Mouse (Mus musculus) limb, embryonic 10.5 days (tissue): ENCODE measurements at regions not wholly inside any gene's neighbourhood (a gene's known extent, or its start where the extent isn't known, plus 50 kb on each side); places are given as distances from the start of the nearest gene placed in this dataset.

Source experiments
- DNase-seq: peaks from one replicate; pipeline ENCODE4 v3.0.0-alpha.2; 2017; ENCODE audit warnings: low spot score
- H3K27ac ChIP-seq: fragments of 300-500 bp; sonication (generic); 2 replicates; pipeline ENCODE4 v1.5.1; 2016; ENCODE audit warnings: mild to moderate bottlenecking
- H3K27me3 ChIP-seq: fragments of 300-500 bp; sonication (generic); 2 replicates; pipeline ENCODE4 v1.6.1; 2016; ENCODE audit warnings: low read depth, mild to moderate bottlenecking; ENCODE audit not compliant: poor library complexity, severe bottlenecking
- H3K36me3 ChIP-seq: fragments of 300-500 bp; sonication (generic); 2 replicates; pipeline ENCODE4 v1.6.1; 2016; ENCODE audit warnings: mild to moderate bottlenecking, moderate library complexity
- H3K4me1 ChIP-seq: fragments of 300-500 bp; sonication (generic); 2 replicates; pipeline ENCODE4 v1.6.1; 2016
- H3K4me3 ChIP-seq: fragments of 300-500 bp; sonication (generic); 2 replicates; pipeline ENCODE4 v1.5.1; 2016; ENCODE audit warnings: mild to moderate bottlenecking, moderate library complexity
- H3K9me3 ChIP-seq: fragments of 300-500 bp; sonication (generic); replicated peaks from 2 replicates; pipeline ENCODE4 v1.6.1; 2016; ENCODE audit warnings: mild to moderate bottlenecking
- WGBS: fragments of 180-500 bp; shearing (Covaris S2); methylation state at CpG from one replicate; pipeline ENCODE4 v1.1.7; 2016; 5-methylcytosine and 5-hydroxymethylcytosine counted together

DNA sequence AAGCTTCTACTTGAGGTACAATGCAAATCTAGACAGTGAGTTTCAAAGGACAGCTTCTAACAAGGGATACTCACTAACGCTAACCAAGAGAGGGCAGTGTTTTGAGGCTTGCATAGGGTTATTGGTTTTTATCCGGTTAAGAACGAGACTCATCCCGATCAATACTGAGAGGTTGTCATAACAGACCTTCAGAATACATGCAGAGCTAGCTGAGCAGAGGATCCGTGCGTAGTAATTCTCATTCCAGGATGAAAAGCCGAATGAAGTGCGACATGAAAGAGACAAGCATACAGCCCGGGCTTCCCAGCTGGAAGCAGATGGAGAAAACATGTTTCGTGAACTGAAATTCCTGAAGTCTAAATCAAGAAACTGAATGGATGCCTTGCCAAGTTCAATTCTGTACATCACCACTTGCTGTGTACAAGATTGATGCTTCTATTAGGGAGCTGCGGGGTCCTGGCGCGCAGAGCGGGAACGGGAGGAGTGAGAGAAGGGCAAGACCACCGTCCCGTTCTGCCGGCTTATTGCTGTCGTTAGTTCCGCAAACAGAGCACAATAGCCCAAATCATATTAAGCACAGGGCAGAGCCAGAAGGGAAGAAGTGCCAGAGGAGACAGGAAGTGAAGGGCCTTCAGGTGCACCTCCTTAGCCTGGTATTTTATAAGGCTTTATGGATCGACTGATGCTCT lies 65.4 kb upstream of the Tes start:
- no peak overlapping the region for H3K4me3 ChIP-seq
- no peaks in the 10 kb centered on the region for H3K36me3 ChIP-seq
- H3K27me3 ChIP-seq, result no peaks in the 10 kb centered on the region
- 84% methylated on average over 21 of the region's 21 CpGs for WGBS
- H3K9me3 ChIP-seq, result no peaks in the 10 kb centered on the region
- 0 out of 2 replicates have a peak, but pooled peaks cover 4% of the 10 kb centered on the region for H3K4me1 ChIP-seq
- H3K27ac ChIP-seq, result no peak overlapping the region
- no peak for DNase-seq

DNA sequence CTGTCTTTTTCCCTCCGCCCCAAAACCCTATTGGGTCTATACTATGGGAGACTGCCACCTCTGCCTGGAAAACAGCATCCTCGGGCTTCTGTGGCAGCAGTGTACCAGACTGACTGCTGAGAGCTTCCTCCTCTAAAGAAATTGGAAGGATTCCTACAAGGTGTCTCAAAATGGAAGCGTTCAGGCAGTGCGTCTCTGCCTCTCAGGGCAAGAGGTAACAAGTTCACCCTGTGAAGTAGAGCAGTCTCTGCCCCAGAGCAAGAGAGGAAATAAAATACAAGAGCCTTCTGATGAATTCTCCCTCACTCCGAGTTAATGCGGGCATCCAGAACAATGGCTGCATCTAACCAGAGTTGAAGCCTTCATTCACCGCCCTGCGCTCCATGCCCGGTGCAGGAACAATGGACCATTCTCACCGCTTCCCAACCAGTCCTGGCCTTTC lies 69.4 kb upstream of the Tes start:
- Histone ChIP-seq H3K36me3 (no peaks in the 10 kb centered on the region), H3K4me3 (no peak overlapping the region)
- no peak for DNase-seq

DNA sequence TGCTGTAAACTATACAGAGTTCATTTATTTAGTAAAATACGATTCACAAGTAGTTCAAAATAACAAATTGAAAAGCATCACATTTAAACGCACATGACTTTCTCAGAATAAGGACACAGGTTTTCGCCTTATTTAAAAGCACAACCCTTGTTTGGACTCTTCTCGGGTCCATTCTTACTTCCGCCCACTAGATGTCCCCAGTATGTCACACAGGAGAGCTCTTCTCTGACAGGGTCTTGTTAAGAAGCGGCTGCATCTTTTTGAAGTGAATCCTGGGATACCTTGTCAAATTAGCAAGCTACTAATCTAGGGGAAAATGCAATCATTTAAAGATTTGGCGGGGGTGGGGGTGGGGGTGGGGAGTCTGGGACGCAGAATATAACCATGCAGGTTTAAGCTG lies 70.2 kb upstream of the Tes start:
- 10% methylated on average over 8 of the region's 8 CpGs for WGBS
- H3K4me1 ChIP-seq, result 0 out of 2 replicates have a peak, but pooled peaks cover 4% of the 10 kb centered on the region
- H3K36me3 ChIP-seq, result no peaks in the 10 kb centered on the region
- no peak overlapping the region for H3K27ac ChIP-seq
- H3K4me3 ChIP-seq, result no peak overlapping the region
- no peak for DNase-seq
- H3K9me3 ChIP-seq, result no peaks in the 10 kb centered on the region
- no peaks in the 10 kb centered on the region for H3K27me3 ChIP-seq

More for the DNA sequence above, 69.4 kb upstream of the Tes start:
- Histone ChIP-seq H3K9me3 (no peaks in the 10 kb centered on the region), H3K27me3 (no peaks in the 10 kb centered on the region), H3K4me1 (0 out of 2 replicates have a peak, but pooled peaks cover 4% of the 10 kb centered on the region), H3K27ac (no peak overlapping the region)
- 58% methylated on average over 10 of the region's 10 CpGs for WGBS

DNA sequence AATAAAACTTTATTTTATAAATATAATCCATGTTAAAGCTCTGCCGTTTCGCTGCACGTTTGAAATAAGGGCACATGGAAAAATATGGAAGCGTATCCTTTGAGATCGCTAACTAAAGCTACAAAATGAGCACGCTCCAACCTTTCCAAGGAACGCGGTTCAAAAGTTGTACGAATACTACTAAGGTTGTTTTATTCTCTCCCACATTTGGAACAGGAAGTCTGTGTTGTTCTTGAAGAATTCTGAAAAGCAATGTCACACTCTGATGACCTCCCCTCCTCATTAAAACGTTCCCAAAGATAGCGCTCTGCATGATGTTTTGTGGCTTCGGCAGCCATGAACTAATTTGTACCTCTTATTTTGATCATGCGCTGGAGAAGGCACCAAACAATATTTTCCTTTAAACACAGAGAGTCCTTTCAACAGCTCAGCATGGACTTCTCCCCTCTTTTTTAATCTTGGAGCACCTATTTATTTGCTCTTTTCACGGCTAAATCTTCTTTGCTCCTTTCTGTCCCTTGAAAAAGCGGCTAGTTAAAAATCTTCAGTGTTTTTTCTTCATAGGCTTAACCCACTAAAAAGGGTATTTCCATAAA lies 72.9 kb upstream of the Tes start:
- Histone ChIP-seq H3K4me3 (no peak overlapping the region), H3K4me1 (0 out of 2 replicates have a peak, but pooled peaks cover 4% of the 10 kb centered on the region), H3K9me3 (no peaks in the 10 kb centered on the region), H3K27ac (no peak overlapping the region), H3K27me3 (no peaks in the 10 kb centered on the region), H3K36me3 (no peaks in the 10 kb centered on the region)
- no peak for DNase-seq
- WGBS, result 83% methylated on average over 15 of the region's 15 CpGs

DNA sequence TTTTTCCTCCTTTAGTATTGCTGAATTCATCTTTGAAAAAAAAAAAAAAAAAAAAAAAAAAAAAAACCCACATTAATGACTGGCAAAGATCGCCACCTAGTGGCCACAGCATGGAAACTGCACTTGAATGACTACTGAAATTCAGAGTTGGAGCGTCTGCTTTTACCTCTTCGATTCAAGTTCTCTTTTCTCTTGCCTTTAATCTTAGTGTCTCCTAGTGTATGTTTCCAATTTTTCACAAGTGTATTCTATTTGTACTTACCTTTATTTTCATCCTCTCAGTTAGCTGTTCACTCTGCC lies 79.9 kb upstream of the Tfec start:
- Histone ChIP-seq H3K4me3 (no peak overlapping the region), H3K36me3 (no peaks in the 10 kb centered on the region), H3K27ac (no peak overlapping the region), H3K4me1 (no peaks in the 10 kb centered on the region), H3K9me3 (no peaks in the 10 kb centered on the region), H3K27me3 (no peaks in the 10 kb centered on the region)
- peak; percentile 55 for DNase-seq
- WGBS, result 36% methylated on average over 3 of the region's 3 CpGs

DNA sequence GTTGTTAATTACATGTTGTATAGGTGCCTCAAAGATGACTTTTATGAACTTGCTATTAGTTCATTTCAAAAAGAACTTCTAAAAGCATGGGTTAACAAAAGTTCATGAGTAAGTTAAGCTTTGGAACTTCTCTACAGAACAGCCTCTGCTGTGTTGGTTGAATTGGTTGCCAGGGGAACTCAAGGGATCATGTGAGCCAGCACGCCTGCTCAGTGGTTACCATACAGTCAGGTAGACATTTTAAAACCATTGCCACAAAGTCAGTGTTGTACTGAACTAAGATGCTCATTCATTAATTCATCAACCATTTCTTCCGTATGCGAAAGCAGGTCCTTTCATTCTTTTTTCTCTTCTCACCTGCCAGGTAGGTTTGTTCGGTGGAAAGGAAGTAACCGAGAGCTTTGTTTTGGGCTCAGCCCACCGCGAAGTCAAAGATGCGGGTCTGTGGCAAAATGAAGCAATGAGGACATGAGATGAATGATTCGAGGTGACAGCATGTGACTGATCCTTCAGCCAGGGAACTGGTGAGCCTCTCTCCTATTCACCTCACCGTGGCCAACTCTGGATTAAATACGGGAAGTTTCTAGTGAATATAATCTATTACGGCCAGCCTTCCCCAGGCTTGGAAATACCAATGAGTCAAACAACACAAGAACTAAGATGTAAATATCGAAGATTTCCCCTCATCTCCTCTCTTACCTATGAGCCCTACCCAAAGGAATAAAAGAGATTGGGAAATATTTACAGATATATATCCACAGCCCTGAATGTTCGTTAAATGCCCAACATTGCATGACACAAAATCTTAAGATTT lies 79.4 kb upstream of the Tfec start:
- Histone ChIP-seq H3K4me3 (no peak overlapping the region), H3K4me1 (no peaks in the 10 kb centered on the region), H3K36me3 (no peaks in the 10 kb centered on the region), H3K27me3 (no peaks in the 10 kb centered on the region), H3K27ac (no peak overlapping the region), H3K9me3 (no peaks in the 10 kb centered on the region)
- WGBS, result 75% methylated on average over 14 of the region's 14 CpGs
- no peak for DNase-seq

DNA sequence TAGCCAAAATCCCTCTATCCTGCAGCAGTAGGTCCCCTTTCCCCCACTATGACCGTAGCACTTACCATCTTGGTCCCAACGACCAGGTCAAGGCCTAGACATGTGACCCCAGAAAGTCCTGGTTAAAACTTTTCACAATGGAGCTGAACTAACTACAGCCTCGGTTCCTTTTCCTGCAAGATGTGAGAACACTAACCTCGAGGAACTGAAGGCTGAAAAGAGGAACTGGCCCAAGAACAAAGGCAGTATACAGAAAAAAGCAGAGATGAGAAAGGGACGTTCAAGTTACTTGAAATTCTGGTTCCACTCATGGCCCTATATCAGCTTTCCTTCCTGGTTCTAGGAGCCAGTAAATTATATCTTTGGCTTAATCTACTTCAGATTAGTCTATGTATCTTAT lies 67.4 kb upstream of the Tfec start:
- WGBS, result 84% methylated on average over 5 of the region's 5 CpGs
- DNase-seq, result no peak
- Histone ChIP-seq H3K27me3 (no peaks in the 10 kb centered on the region), H3K4me1 (no peaks in the 10 kb centered on the region), H3K36me3 (no peaks in the 10 kb centered on the region), H3K9me3 (no peaks in the 10 kb centered on the region), H3K4me3 (no peak overlapping the region), H3K27ac (no peak overlapping the region)

DNA sequence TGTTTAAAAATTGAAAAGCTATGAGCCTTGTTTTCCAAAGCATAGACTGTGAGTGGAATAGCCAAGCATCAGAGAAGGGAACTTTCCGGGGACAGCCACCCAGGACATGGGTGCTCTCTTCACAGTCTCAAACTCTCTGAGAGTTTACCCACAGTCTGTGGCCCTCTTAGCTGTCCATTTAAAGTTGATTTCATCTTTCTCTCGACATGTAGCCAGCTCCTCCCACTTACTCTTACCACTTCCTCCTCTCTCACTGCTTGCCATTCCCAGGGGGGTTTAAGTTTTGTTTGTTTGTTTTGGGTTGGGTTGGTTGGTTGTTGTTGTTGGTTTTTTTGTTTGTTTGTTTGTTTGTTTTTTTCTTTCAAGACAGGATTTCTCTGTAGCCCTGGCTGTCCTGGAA lies 66.1 kb upstream of the Tfec start:
- Histone ChIP-seq H3K9me3 (no peaks in the 10 kb centered on the region), H3K27ac (no peak overlapping the region), H3K4me3 (no peak overlapping the region), H3K4me1 (no peaks in the 10 kb centered on the region), H3K27me3 (no peaks in the 10 kb centered on the region), H3K36me3 (no peaks in the 10 kb centered on the region)
- no peak for DNase-seq
- 73% methylated on average over 2 of the region's 2 CpGs for WGBS

DNA sequence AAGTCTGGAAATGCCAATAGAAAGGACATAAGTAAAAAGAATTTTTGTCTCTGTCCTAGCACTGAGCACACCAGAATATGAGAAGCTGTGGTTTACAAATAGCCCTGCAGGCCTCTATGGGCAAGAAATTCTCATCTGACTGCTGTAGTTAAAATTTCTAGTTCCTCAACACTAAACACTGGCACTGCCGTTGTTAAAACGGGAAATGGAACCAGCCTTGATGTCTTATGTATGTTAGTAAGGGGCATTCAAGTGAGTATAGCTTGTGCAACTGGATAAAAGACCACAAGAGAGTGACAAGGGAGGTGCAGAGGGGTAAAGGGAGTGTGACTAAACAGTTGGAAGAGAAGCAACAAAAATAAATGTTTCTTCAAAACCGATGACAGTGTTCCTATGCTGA lies 65.7 kb upstream of the Tfec start:
- H3K36me3 ChIP-seq, result no peaks in the 10 kb centered on the region
- no peaks in the 10 kb centered on the region for H3K4me1 ChIP-seq
- DNase-seq, result no peak
- WGBS, result 88% methylated on average over 3 of the region's 3 CpGs
- no peaks in the 10 kb centered on the region for H3K9me3 ChIP-seq
- H3K4me3 ChIP-seq, result no peak overlapping the region
- no peak overlapping the region for H3K27ac ChIP-seq
- H3K27me3 ChIP-seq, result no peaks in the 10 kb centered on the region

DNA sequence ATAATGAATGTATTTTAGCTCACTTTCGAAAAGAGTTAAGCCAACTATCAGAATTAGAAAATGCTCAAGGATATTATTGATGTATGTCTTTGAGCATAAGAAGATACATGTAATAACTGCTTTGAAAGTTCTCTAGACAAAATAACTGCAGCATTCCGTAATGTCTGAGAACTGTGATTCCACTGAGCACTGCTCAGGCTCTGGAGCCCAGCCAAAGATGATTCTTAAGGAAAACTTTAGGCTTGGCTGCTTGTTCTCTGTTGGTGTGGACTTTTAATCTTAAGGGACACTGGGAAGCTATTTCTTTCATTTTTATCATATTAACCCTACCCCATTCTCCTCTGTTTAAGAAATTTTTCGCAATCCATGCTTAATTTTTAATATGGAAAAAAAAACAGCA lies 59.9 kb upstream of the Tfec start:
- no peaks in the 10 kb centered on the region for H3K9me3 ChIP-seq
- no peaks in the 10 kb centered on the region for H3K36me3 ChIP-seq
- WGBS, result 89% methylated on average over 3 of the region's 3 CpGs
- H3K4me3 ChIP-seq, result no peak overlapping the region
- H3K27me3 ChIP-seq, result no peaks in the 10 kb centered on the region
- no peak for DNase-seq
- no peaks in the 10 kb centered on the region for H3K4me1 ChIP-seq
- H3K27ac ChIP-seq, result no peak overlapping the region

DNA sequence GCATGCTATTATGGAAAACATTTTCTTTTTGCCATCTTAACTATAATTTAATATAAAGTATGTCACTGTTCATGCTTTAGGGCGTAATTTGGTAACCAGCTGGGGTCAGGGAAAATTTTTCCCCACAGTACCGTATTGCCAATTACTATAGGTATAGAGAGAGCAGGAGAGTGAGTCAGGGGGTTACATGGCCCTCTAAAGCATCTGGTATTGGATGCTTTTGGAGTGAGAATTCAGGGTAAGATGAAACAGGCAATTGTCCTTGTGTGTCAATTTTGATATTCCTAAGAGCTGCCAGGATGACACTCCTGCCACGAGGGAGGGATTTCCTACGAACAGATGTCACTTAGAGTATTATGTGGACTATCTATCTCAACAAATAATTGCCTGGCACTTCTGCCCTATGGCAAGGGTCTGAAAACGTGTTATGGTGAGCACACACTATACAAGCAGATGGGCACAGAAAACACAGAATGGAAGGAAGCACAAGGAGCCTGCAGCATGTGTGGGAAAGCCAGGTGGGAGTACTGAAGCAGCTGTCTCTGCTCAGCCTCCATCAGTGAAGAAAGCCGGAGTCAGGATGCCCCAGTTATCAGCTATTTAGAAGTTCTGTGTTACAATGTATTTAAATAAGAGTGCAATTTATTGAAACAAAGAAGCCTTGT lies 58.7 kb upstream of the Tfec start:
- H3K27ac ChIP-seq, result no peak overlapping the region
- H3K4me1 ChIP-seq, result no peaks in the 10 kb centered on the region
- no peak for DNase-seq
- no peak overlapping the region for H3K4me3 ChIP-seq
- no peaks in the 10 kb centered on the region for H3K9me3 ChIP-seq
- no peaks in the 10 kb centered on the region for H3K36me3 ChIP-seq
- H3K27me3 ChIP-seq, result no peaks in the 10 kb centered on the region
- 85% methylated on average over 6 of the region's 6 CpGs for WGBS
